Mouse (Mus musculus): Measurements from ENCODE around the gene Dph5.
"Not testable (repeated sequence)": the region's sequence is repeated elsewhere in the genome, so short reads cannot be mapped to it uniquely, and the experiment has no call there.

The Dph5 gene

DNA sequence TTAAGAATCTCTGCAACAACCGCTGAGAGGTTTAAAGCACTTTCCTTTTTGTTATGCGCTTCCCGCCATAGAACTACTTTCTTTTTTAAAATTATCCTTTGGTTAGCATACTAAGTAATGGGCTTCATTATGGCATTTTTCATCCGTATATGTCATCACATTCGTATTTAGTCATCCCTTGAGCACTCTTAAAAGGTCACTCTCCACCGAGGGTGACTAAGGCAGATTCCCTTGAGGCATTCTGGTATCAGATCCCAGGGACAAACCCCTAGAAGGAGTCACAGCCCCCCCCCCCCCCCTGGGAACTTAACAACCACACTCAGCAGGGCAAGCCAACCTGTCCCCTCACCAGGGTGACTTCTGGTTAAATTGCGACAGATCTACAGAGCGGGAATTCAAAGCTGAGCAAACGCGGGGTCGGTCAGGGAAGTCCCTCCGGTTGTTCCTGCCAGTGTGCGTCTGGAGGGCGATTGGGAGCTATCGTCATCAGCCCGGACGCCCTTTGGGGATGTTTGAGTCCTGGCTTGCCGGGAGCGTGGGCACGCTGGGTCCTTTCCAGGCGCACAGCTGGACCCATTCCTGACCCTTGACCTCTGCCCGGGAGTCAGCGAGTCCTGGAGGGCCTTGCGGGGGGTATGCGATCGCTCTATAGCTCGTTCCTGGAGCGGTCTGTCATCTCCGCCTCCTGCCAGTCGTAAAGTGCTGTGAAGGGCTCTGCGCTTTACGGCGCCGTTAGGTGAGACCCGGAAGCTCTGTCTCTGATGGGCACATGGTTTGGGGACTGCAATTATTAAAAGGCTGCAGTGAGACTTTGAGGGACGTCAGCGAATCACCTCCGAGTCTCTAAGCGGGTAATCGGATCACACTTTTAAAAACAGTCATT, at the start of gene Dph5:
Gene Dph5, plus strand, starts transcription at position 411 of the 883 bp plus-strand sequence.
- peak; percentile 93 for DNase-seq (ENCODE audit: low read depth, low spot score)

DNA sequence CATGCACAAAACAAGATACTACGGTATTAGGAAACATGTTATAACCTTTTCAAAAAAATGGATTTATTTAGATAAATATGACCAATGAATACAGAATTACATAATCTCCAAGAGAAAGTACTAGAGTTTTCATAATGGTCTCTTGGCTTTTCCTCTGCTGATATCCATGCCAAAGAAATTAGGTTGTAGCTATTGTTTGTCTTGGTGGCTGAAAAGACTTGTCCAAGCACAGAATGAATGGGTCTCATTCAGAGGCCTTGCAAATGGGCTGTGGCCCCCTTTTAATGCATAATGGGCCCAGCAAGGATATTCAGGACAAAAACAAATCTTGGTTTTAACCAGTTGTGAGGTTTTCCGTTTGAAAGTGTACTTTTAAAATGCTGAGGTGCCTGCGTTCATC, 43.1 kb upstream of the Dph5 start:
- DNase-seq (ENCODE audit: low read depth, low spot score), result no peak

DNA sequence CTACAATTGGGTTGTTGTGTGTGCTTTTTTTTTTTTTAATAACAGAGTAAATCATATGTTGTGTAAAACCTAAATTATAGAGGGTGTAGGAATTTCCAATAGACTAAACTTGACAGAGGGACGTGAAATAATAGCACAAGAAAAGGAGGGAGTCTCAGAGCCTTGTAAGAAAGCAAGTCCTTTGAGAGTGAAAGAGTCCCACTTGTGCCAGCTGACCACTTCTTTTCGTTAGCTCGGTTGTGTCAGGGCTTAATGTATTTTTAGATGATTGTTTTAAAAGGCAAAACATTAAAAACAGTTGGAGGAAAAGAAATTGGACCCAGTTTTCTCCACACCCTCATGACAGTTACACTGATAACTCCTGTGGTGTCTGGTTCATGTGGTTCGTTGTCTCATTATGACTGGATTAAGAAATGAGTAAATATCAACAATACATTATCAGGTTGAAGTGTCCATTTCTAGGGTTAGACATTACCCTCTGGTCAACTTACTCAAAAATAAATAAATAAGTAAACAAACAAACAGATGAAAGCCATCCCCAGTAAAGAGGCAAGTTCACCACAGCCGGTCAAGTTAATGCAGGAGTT, 42.5 kb upstream of the Dph5 start:
- no peak for DNase-seq (ENCODE audit: low read depth, low spot score)

DNA sequence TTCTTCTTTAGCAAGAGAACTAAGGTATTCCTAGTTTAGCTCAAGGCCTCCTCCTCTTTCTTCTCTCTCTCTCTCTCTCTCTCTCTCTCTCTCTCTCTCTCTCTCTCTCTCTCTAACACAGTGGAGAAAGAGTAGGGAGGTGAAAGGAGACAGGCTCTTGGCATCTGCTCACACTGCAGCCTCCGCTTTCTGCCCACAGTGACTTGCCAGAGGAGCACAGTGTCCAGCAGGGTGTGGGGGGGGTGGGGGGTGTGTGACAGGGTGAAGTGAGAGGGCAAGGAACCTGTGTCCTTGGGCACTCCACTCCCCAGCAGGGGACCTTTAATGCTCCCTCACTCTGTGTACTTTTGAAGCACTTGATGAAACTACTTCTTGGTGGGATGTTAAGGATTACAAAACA, 41.9 kb upstream of the Dph5 start:
- no peak for DNase-seq (ENCODE audit: low read depth, low spot score)

DNA sequence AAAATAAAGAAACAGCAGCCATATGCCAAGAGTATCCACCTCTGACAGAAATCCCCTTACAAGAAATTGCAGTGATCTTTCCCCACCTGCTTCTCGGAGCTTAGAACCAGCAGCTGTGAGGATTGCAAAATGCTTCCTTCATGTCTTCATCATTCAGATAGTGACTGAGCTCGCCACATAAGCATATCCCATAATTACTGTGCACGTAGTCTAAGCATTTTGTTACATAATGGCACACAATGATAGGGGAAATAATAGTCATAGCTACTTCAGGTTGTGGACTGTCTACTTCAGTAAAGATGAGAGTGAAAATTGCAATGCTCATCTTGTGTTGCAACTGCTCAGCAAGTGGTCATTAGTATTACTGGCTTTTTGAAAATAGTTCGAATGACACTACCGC, 41.5 kb upstream of the Dph5 start:
- no peak for DNase-seq (ENCODE audit: low read depth, low spot score)

DNA sequence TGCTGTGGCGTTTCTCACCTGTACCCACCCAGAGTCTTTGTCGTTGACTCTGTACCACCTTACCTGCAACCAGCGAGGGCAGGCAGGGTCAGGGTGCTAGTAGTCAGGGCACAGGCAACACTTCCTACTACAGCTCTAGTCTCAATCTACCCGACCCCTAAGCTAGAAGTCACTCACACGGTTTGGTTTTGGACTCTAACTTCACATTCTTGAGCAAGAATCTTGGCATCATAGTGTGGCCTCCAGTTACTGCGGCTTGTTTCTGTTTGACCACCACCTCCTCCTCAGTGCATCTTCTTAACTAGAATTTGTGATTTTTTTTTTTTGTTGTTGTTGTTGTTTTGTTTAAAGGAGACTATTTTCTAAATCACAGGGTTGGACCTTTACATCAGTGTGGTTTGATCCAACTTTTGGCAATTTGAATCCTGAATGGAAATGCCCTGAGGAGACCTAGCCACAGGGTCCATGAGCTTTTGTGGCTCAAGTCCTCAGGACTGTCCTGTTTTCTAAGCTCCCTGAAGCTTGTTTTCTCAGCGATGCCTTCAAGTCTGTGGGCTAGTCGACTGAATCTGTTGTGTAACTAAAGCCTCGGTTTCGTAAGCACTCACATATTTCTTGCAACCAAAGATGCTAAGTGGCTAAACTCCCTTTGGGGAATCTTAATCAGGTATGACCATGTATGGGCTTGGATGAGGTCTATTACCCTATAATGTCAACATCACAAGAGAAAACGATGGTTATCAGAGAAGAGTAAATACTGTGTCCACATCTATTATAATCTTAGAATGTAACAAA, 38.8 kb upstream of the Dph5 start:
- no peak for DNase-seq (ENCODE audit: low read depth, low spot score)

DNA sequence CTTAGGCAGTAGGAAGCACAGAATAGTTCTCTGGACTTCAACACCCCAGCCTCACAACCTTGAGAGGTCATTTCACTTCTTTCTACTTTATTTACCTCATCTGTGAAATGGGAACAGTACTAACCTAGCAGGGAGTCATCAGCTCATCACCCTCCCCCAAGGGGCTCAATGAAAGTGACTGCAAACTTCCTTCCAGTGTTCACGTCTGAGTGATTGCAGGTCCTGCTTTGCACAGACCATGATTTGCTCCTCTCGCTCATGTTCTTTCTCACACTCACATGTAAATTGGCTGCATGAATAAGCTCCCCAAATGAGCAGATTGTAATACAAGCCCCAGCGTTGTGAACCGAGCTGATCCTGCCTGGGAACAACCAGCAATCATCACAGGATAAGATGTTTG, 36.7 kb upstream of the Dph5 start:
- no peak for DNase-seq (ENCODE audit: low read depth, low spot score)

DNA sequence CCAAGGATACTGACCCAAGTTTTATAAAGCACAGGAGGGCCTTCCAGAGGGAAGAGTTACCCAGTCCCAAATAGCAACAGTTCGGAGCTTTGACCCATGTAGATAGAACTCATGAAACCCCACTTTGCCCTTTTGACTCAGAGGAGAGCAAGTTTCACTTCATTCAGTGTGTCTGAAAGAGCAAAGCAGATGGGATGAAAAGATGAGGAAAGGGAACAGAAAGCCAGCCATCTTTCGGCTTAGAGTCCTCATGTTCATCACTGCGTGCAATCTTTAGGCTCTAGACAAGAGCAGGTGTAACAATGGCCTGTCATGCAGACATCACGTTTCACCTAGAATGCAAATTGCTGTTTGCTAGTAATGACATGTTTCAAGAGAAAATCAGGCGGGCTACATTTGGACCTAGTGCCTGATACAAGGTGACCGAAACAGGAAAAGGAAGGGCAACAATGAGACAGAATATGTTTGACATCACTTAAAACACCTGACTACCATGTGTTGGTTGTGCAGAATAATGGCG, 32.9 kb upstream of the Dph5 start:
- no peak for DNase-seq (ENCODE audit: low read depth, low spot score)

DNA sequence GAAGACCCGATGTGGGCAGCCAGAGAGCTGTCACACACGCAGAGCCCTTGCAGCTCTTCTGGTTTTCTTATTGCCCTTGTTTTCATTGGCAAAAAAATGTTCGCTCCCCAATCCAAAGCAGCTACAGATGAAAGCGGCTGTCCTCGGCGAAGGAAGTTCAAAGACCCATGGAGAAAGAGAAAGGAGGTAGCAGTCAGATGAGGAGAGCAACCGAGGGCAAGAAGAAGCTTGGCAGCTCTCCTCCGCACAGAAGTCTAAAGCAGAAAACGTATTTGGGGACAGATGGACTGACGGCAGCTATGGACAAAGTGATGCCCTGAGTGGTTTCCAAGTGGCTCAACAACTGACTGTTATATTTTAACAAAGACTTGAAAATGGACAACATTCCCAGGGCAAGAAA, 32.1 kb upstream of the Dph5 start:
- no peak for DNase-seq (ENCODE audit: low read depth, low spot score)

DNA sequence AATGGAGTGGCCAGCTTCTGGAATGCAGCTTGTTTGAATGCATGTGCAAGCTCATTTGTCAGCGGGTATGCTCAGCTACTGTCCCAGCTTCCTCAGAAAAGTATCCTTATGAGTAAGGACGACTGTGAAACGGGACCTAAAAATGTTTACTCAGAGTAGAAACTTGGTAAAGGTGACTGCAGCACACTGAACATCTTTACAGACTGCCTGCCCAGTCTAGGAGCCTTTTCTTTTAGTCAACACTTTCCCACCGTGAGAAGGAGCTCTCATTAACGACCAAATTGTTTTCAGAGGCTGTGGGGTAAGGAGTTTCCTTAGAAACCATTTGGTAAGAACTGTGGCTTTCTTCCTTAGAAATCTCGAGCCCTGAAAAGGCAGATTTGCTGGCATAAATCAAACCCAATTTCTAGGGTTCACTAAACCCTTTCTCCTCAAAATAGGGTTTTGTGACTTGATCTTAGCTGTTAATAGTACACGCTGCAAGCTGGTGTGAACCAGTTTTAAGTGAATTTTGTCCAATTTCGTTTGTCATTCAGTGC, 31.1 kb upstream of the Dph5 start:
- no peak for DNase-seq (ENCODE audit: low read depth, low spot score)

DNA sequence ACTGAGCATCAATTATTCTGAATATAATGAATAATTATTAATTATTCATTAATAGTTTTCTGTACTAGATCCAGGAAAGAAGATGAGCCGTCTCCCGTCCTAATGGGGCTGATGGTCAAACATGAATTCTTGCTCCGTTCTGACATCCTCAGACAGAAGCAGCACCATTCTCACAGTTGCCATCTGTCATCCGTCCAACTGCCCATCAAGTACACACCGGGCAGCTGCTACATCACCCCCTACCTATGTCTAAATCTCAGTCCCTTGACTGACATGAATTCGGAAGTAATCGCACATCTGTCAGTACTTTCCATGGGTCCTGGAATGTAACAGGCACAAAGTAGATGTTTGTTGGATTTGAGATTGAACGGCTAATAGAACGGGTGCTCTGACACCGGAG, 30.2 kb upstream of the Dph5 start:
- no peak for DNase-seq (ENCODE audit: low read depth, low spot score)

DNA sequence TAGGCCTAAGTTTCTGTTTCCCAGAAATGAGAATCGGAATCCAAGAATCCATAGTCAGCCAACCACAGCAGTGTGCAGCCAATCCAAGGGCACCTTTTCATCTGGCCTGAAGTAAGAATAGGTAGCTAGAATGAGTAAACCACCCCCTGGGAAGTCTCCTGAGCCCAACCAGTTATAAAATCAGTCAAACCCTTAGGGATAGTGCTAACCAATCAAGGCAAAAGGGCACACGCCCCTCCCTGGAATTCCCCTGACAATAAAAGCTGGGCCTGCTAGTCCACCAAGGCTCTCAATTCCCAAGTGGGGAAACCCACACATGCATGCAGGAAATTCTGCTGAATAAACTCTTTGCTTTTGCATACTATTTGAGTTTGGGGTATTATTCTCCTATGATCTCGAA, 28.8 kb upstream of the Dph5 start:
- DNase-seq (ENCODE audit: low read depth, low spot score), result peak; percentile 15

DNA sequence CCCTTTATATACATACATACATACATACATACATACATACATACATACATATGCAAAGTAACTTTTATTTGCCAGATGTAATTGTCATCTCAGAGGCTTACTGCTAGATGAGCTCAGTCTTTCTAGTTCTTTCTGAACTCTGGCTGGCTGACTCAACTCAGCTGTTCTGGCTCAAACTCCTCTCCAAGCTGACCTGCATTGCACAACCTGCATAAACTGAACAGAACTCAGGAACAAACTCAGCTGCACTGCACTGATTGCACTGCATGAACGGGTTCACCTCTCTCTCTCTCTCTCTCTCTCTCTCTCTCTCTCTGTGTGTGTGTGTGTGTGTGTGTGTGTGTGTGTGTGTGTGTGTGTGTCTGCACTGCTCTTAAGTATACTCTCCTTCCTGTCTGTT, 26.9 kb upstream of the Dph5 start:
- DNase-seq (ENCODE audit: low read depth, low spot score), result not testable (repeated sequence)

DNA sequence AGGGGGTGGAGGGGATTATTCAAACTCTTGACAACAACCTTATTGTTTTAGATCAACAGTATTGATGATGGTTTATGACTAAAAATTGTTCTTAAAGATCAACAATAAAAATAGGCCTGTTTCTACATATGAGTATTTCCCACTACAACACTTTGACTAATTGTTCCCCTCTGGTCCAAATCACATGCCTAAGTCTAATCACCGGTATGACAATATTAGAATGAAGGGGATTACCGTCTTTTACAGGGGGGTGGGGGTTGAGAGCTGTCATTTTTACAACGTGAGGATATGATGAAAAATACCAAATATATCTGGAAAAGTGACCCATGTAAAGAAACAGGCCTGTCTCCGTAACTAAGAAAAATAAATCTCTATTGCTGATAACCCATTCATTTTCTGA, 24.1 kb upstream of the Dph5 start:
- DNase-seq (ENCODE audit: low read depth, low spot score), result no peak

DNA sequence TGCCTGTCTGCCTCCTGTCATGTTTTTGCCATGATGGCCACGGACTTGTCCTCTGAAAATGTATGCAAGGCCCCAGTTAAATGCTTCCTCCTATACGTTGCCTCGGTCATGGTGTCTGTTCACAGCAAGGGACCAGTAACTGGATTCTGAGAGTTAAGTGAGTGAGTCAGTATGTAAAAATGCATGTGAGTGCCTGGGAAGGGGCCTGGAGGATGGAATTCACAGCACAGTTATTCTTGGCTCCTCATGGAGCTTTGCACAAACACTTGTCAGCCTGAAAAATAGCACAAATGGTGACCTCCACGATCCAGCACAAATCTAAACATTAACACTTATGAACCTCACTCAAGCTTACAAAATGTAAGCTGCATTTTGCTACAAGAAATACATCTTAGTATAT, 20.5 kb upstream of the Dph5 start:
- no peak for DNase-seq (ENCODE audit: low read depth, low spot score)

DNA sequence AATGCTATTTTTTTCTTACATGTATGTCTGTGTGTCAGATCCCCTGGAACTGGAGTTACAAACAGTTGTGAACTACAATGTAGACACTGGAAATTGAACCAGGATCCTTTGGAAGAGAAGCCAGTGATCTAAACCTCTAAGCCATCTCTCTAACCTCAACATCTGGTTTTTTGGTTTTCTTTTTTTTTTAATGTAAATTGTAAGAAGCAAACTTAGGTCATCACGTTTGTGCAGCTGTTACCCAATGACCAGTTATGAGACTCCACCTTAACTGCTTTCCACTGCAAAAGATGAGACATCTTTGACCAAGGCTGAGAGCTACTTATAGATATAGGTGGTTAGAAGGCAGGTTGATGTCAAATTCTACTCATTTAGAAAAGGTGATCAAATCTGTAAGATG, 19.7 kb upstream of the Dph5 start:
- DNase-seq (ENCODE audit: low read depth, low spot score), result no peak

DNA sequence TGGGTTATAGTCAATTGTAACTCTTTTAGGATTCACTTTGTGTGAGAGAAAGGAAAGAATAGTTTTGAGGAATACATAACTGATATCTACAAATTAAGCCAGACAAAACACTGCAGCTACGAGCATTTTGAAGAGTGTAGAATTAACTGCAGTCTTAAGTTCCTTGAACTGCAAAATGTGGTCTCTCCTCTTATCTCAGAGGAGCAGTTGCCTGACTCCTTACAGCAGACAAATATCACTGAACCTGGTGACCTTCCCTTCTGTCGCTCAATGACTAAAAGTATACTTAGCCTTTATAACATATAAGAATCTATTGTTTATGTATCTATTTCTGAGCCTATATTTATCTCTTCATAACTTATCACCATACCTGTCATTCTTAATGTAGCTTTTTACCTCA, 18.3 kb upstream of the Dph5 start:
- no peak for DNase-seq (ENCODE audit: low read depth, low spot score)

DNA sequence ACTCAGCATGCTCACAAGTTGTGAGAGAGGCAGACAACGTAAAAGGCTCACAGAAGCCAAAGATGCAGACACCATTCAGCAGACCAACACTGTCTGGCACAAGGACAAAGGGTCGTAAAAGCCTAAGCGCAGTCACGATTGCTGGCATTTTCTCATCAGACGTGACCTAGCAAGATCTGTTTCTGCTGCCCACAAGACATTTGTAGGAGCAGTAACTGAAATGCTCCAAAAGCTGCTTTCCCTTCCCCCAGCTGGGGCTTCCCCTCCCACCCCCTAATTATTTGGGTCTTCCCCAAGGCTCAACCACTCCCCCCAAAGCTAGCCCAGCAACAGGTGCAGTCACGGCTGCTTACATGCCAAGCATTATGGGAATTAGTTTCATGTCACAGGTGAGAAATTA, 12.1 kb upstream of the Dph5 start:
- no peak for DNase-seq (ENCODE audit: low read depth, low spot score)

DNA sequence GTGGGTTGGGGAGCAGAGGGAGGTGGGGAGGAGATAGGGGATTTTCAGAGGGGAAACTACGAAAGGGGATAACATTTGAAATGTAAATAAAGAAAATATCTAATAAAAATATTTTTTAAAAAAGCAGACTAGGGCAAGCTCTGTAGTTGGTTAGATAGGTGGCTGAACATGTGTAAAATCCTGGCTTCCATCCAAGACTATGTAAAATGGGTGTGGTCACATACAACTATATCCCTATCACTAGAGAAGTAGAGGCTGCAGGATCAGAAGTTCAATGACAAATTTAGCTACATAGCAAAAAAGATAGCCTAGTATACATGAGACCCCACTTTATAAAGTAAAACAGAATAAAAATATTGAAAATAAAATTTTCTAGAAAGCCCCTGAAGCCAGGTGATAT, 10.5 kb upstream of the Dph5 start:
- no peak for DNase-seq (ENCODE audit: low read depth, low spot score)

DNA sequence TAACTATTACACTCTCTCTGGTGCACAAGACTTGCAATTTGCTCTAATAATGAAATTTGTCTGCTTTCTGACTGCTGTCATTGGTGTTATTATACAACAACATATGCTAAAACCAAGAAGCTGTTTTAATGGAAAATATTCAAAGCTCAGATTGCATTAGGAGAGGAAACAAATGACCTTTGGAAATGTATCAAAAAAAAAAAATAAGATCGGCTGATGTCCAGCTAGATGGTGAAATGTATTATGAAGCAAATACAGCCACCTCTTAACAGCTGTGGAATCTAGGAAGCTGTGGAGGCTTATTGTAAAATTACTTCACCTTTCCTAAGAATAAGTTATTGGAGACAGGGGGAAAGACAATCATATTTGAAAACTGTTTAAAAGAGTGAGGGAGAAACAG, 3.6 kb upstream of the Dph5 start:
- no peak for DNase-seq (ENCODE audit: low read depth, low spot score)

DNA sequence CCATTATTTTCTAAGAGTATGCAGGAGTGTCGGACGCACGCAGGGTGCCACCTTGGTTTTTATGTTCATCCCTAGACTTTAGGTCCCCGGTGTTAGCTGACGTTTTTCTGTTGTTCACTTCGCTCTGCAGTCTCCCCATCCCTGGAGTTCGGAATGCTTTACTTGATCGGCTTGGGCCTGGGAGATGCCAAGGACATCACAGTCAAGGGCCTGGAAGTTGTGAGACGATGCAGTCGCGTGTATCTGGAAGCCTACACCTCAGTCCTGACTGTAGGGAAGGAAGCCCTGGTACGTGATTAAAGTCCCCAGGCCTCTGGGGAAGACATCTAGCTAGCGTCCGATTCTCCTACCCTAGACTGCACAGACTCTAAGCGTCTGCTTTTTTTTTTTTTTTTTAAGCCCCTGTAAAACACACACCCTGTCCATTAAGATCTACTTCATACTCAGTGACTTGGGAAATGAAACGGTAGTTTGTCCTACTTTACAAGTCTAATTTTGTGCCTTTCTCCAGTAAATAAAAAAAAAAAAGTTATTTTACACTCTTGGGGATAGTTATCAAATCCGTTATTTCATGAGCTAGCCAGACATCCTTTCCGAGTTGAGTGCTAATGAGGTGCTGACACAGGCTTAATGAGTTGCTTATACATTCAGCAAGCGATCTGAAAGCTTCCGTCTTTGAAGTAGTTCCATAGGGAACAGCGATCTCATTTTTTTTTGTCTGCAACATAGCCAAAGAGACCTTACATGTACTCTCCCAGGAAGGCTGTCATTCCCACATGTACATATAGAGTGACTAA, 871 bp downstream of the Dph5 start:
- no peak for DNase-seq (ENCODE audit: low read depth, low spot score)

All from CD4-positive, CD25-positive, alpha-beta regulatory T cell, adult 2 months (primary cell).